Mouse (Mus musculus) midbrain, embryonic 16.5 days (tissue): ENCODE measurements around the gene Osbp2. TPM values are rescaled to one million over a fixed set of nuclear protein-coding genes. Genes with fewer than 3 reads are reported as not detected.
"Not testable (repeated sequence)": the region's sequence is repeated elsewhere in the genome, so short reads cannot be mapped to it uniquely, and the experiment has no call there.

Experiments used
- ATAC-seq: fragments of 200-750 bp; cut with Nextera tagmentation; 2 replicates; pipeline ENCODE4 v1.8.0; 2017; ENCODE audit warnings: moderate TSS enrichment
- H3K27ac ChIP-seq: fragments of 300-500 bp; sonication (generic); 2 replicates; pipeline ENCODE4 v1.5.1; 2014; ENCODE audit warnings: mild to moderate bottlenecking, low read length, mixed read lengths
- H3K27me3 ChIP-seq: fragments of 300-500 bp; sonication (generic); 2 replicates; pipeline ENCODE4 v1.6.1; 2014; ENCODE audit warnings: low read depth, low read length, mixed read lengths; ENCODE audit not compliant: control insufficient read depth, insufficient read depth
- H3K36me3 ChIP-seq: fragments of 300-500 bp; sonication (generic); 2 replicates; pipeline ENCODE4 v1.6.1; 2014; ENCODE audit warnings: mild to moderate bottlenecking, low read length, moderate library complexity, mixed read lengths; ENCODE audit not compliant: control insufficient read depth, insufficient read depth
- H3K4me1 ChIP-seq: fragments of 300-500 bp; sonication (generic); 2 replicates; pipeline ENCODE4 v1.6.1; 2014; ENCODE audit warnings: mild to moderate bottlenecking, low read length, mixed read lengths; ENCODE audit not compliant: control insufficient read depth, insufficient read depth
- H3K4me2 ChIP-seq: fragments of 300-500 bp; sonication (generic); 2 replicates; pipeline ENCODE4 v1.6.1; 2014; ENCODE audit warnings: mild to moderate bottlenecking, low read length, mixed read lengths
- H3K4me3 ChIP-seq: fragments of 300-500 bp; sonication (generic); 2 replicates; pipeline ENCODE4 v1.5.1; 2014; ENCODE audit warnings: low read depth, mild to moderate bottlenecking, low read length, moderate library complexity, mixed read lengths
- H3K9ac ChIP-seq: fragments of 300-500 bp; sonication (generic); 2 replicates; pipeline ENCODE4 v1.6.1; 2014; ENCODE audit warnings: low read depth, low read length, mixed read lengths
- H3K9me3 ChIP-seq: fragments of 300-500 bp; sonication (generic); replicated peaks from 2 replicates; pipeline ENCODE4 v1.6.1; 2014; ENCODE audit warnings: mild to moderate bottlenecking, low read length, mixed read lengths; ENCODE audit not compliant: control insufficient read depth, poor library complexity, severe bottlenecking
- WGBS: fragments of 180-500 bp; shearing (Covaris S2); extraction: QIAGEN DNeasy Blood & Tissue Kit; methylation state at CpG from one replicate; pipeline ENCODE4 v1.1.7; 2014; 5-methylcytosine and 5-hydroxymethylcytosine counted together
- polyA plus RNA-seq: library from polyadenylated mRNA; unstranded; fragments of >200 nt; fragmentation: Nextera tagmentation; extraction: Ambion mirVana; gene quantifications from 2 replicates; pipeline ENCODE4 v1.2.1, GENCODE M21; 2015

Gene Osbp2
- 35.7 and 40.9 TPM in 2 replicates for polyA plus RNA-seq

DNA sequence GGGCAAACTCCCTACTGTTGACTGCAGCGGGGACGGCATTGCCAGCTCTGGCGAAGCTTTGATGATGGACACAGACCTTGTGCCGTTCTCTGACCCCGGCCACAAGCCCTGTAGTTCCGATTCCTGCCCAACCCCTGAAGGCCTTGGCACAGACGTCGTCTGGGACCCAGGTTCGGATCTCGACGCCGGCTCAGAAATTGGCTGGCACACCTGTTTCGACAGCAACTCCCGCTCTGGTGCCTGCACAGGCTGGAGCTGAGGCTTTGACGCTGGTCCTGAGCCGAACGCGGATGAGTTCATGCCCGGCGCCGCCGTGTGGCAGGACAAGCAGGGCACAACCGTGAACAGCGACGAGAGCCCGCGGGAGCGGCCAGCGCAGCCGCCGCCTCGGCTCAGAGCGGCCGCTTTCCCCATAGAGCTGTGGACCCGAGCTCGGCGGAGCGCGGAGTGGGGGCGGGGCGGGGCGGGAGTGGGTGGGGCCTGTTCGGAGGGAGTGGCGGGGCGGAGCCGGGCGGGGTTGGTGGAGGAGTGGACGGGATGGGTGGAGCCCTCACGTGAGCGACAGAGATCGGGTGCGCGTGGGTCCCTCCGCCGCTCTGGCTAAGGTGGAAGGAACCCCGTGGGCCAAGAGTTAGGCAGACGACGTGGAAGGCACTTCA, at the start of gene Osbp2:
Gene Osbp2, minus strand, starts transcription at position 450 of the 659 bp plus-strand sequence.
- Histone ChIP-seq H3K4me1 (peaks cover 5% of the 10 kb centered on the region; the same call in 1 of the 2 replicates), H3K9me3 (no peaks in the 10 kb centered on the region), H3K4me3 (peak within 1 kb of the TSS; percentile 53), H3K27me3 (no peaks in the 10 kb centered on the region), H3K27ac (no peak within 1 kb of the TSS), H3K36me3 (no peaks in the 10 kb centered on the region), H3K9ac (peak within 1 kb of the TSS; percentile 67), H3K4me2 (peak within 1 kb of the TSS; percentile 81)
- WGBS: 4% methylated on average over 53 of the region's 58 CpGs
- peak; percentile 93 for ATAC-seq

DNA sequence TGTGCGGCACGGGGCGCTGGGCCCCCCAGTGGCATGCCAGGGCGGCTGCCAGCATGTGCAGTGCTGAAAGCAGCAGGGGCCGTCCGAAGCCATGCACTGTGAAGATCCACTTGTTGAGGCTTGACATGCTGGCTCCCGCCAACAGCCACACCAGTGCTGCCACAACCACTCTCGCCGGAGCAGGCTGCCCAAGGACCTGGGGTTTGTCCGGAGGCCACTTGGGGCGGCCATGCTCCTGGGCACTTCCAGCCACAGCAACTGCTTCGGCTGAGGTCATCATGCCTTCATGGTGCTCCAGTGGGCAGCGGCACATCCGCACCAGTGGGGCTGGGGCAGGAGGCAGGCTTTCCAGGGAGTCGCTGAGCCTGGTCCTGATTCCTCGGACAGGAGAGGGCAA, 49.2 kb upstream of the Osbp2 start:
- Histone ChIP-seq H3K4me1 (peaks cover 47% of the 10 kb centered on the region), H3K9ac (peak overlapping the region; percentile 81), H3K27ac (peak overlapping the region; percentile 83), H3K36me3 (no peaks in the 10 kb centered on the region), H3K9me3 (no peaks in the 10 kb centered on the region), H3K4me2 (peak overlapping the region; percentile 89), H3K4me3 (peak overlapping the region; percentile 61), H3K27me3 (no peaks in the 10 kb centered on the region)
- 1% methylated on average over 16 of the region's 16 CpGs for WGBS
- peak; percentile 16 for ATAC-seq

- peak overlapping the region; percentile 89 for H3K4me2 ChIP-seq
- peaks cover 47% of the 10 kb centered on the region for H3K4me1 ChIP-seq
- peak overlapping the region; percentile 81 for H3K9ac ChIP-seq
- ATAC-seq: no peak; the same call in 1 of the 2 replicates
- 9% methylated on average over 19 of the region's 19 CpGs for WGBS
- H3K9me3 ChIP-seq: no peaks in the 10 kb centered on the region
- peak overlapping the region; percentile 61 for H3K4me3 ChIP-seq
- peaks cover 2% of the 10 kb centered on the region; the same call in 1 of the 2 replicates for H3K36me3 ChIP-seq
- H3K27ac ChIP-seq: peak overlapping the region; percentile 83
- no peaks in the 10 kb centered on the region for H3K27me3 ChIP-seq
Measured at GRCm38 (mm10) chr11:3912100-3912874, 48.6 kb upstream of the Osbp2 start.

DNA sequence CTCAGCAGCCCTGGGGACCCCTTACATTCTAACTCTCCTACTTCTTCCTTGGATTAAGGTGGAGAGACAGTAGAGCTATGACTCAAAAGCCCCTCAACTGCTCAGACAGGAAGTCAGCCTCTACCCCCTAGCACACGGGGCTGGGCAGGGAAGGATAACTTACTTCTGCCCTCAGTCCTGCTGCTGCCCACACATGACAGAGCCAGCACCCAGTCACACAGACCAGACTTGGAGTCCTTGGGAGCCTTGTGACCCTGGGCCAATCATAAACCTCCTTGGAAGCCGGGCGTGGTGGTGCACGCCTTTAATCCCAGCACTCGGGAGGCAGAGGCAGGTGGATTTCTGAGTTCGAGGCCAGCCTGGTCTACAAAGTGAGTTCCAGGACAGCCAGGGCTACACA, 47.7 kb upstream of the Osbp2 start:
- H3K4me1 ChIP-seq: peaks cover 47% of the 10 kb centered on the region

DNA sequence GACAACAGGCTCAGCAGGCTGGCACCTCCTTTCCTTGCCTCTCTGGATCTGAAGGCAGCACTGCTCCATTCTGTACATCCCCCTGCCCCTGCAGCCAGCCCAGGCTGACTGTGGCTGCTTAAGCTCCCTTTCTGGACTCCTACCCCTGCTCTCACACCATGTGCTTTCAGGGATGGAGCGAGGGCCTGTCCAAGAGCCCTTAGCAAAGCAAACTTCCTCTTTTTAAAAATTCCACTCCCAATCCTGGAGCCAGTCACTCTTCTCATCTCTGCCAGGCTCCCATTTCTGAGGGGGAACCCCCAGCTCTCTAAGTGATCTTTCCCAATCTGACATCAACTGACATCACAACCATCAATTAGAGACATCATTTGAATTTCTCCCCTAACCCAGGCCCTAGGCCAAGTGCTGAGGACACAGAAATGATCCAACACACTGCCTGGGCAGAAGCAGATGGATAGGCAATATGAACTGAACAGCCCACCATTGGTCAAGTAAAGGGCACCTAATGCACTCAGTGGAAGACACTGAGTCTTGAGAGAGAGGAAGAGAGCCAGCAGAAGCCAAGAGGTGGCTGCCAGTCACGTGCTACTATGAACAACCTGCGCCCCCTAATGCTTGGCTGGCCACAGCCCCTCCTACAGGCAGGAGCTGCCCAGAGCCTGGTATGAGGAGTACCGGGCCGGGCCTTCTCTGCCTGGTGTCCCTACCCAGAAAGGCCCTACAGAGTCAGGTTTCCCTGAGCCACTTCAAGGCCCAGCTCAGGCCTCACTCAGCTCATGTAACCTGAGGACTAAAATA, 47.0 kb upstream of the Osbp2 start:
- Histone ChIP-seq H3K27ac (no peak overlapping the region), H3K27me3 (no peaks in the 10 kb centered on the region), H3K4me2 (peak overlapping the region; percentile 89), H3K9me3 (no peaks in the 10 kb centered on the region), H3K36me3 (peaks cover 5% of the 10 kb centered on the region; the same call in 1 of the 2 replicates), H3K4me1 (peaks cover 47% of the 10 kb centered on the region), H3K4me3 (peak overlapping the region; percentile 25), H3K9ac (peak overlapping the region; percentile 32)
- 63% methylated on average over 5 of the region's 5 CpGs for WGBS
- no peak for ATAC-seq

More for the DNA sequence above, 47.7 kb upstream of the Osbp2 start:
- not testable (repeated sequence) for H3K27me3 ChIP-seq, ATAC-seq, H3K27ac ChIP-seq, H3K9me3 ChIP-seq, H3K36me3 ChIP-seq
- H3K9ac ChIP-seq: peak overlapping the region; percentile 32
- 89% methylated on average over 5 of the region's 6 CpGs for WGBS
- H3K4me3 ChIP-seq: peak overlapping the region; percentile 25
- peak overlapping the region; percentile 89 for H3K4me2 ChIP-seq

GRCm38 (mm10) chr11:3909236-3909635, 45.5 kb upstream of the Osbp2 start:
- Histone ChIP-seq H3K9ac (no peak overlapping the region), H3K27me3 (no peaks in the 10 kb centered on the region), H3K4me2 (no peak overlapping the region), H3K4me1 (peaks cover 45% of the 10 kb centered on the region), H3K27ac (no peak overlapping the region), H3K4me3 (no peak overlapping the region), H3K36me3 (peaks cover 8% of the 10 kb centered on the region), H3K9me3 (no peaks in the 10 kb centered on the region)
- ATAC-seq: no peak
- 93% methylated on average over 4 of the region's 4 CpGs for WGBS

DNA sequence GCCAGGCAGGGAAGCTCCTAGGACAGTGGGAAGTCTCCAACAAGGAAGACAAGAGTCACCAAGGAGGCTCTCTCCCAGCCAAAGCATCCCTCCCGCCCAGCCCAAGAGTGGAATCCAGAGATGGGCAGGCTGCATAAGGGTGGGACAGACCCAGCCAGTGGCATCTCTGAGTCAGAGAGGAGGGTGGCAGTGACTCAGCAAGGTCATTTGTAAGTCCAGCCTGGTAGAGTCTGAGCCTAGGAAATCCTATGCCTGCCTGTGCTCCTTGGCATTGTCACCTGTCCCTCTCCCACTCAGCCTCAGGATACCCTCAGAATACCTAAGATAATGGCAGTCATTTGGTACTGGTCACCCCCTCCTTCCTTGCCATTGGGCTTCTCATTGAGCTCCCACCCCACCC, 41.7 kb upstream of the Osbp2 start:
- 73% methylated on average over 1 of the region's 1 CpGs for WGBS
- Histone ChIP-seq H3K27me3 (no peaks in the 10 kb centered on the region), H3K36me3 (peaks cover 10% of the 10 kb centered on the region), H3K4me1 (peaks cover 20% of the 10 kb centered on the region), H3K4me3 (no peak overlapping the region), H3K27ac (no peak overlapping the region), H3K4me2 (no peak overlapping the region), H3K9me3 (no peaks in the 10 kb centered on the region), H3K9ac (no peak overlapping the region)
- no peak for ATAC-seq

DNA sequence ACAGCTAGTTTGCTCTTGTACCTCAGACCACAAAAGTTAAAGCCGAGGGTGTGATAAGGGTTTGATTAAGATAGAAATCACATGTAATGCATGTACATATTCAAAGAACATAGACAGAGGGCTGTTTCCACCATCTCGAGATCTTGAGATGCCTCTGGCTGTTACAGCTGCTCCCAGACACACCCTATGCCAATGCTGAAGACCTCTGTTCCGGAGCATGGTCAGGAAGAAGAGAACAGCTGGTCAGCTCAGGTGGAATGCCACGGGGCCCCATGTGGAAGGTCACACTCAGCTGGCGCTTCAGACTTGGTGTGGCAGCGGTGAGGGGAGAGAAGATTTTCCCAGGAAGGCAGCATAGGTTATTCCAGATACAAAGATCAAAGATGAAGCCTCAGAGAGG, 41.0 kb upstream of the Osbp2 start:
- Histone ChIP-seq H3K4me3 (no peak overlapping the region), H3K36me3 (peaks cover 10% of the 10 kb centered on the region), H3K9ac (no peak overlapping the region), H3K9me3 (no peaks in the 10 kb centered on the region), H3K4me2 (no peak overlapping the region), H3K27me3 (no peaks in the 10 kb centered on the region), H3K4me1 (peaks cover 16% of the 10 kb centered on the region), H3K27ac (no peak overlapping the region)
- WGBS: 82% methylated on average over 6 of the region's 6 CpGs
- no peak for ATAC-seq
